In genomic region chr15:101070762-101071161, GRCm38 (mm10) we compare ENCODE assay signal across 11 mouse cellular contexts. TPM values are rescaled to one million over a fixed set of nuclear protein-coding genes. Genes with fewer than 3 reads are reported as not detected.
A peak's percentile ranks its signal among the peaks of the same experiment; 100 is the strongest.
DNase-seq lines count a peak whose midpoint lies in the region; ATAC-seq and TF ChIP-seq lines count a peak whose summit lies in the region.
"Had no signal": no experiment of that assay in that cellular context is flagged by ENCODE, and none has a peak within 500 bp of the region (broad histone marks: within the 10 kb centered on the region; RNA-seq: fewer than 3 reads in every experiment).

No protein-coding gene starts in this region.

- H3K4me1 ChIP-seq in midbrain, embryonic 12.5 days = peaks cover 72% of the 10 kb centered on the region
- H3K4me1 ChIP-seq in midbrain, postnatal 0 days (ENCODE audit: insufficient read depth, low read length) = 0 out of 2 replicates have a peak, but pooled peaks cover 3% of the 10 kb centered on the region
- H3K4me1 ChIP-seq in limb, embryonic 14.5 days (ENCODE audit: control insufficient read depth, insufficient read depth, low read length) = peaks cover 36% of the 10 kb centered on the region

- no peak overlapping the region for H3K27ac ChIP-seq in midbrain, embryonic 12.5 days (replicated peaks)
- H3K27ac ChIP-seq in midbrain, postnatal 0 days (ENCODE audit: low read depth, low read length) = no peak overlapping the region
- peak overlapping the region; percentile 52; the same call in 1 of the 2 replicates for H3K27ac ChIP-seq in limb, embryonic 14.5 days (replicated peaks; ENCODE audit: low read depth, low read length)

- H3K4me3 ChIP-seq in midbrain, embryonic 12.5 days = no peak overlapping the region
- no peak overlapping the region for H3K4me3 ChIP-seq in midbrain, postnatal 0 days (ENCODE audit: low read depth, low read length)
- H3K4me3 ChIP-seq in limb, embryonic 14.5 days (replicated peaks; ENCODE audit: low read length) = no peak overlapping the region

- H3K9ac ChIP-seq in midbrain, embryonic 12.5 days (replicated peaks) = 0 out of 2 replicates have a peak overlapping the region, but pooled peaks have one; percentile 8
- H3K9ac ChIP-seq in midbrain, postnatal 0 days (replicated peaks; ENCODE audit: low read length, poor library complexity, severe bottlenecking) = no peak overlapping the region
- H3K9ac ChIP-seq in limb, embryonic 14.5 days (ENCODE audit: low read depth, low read length, severe bottlenecking) = peak overlapping the region; percentile 29; the same call in 1 of the 2 replicates

- H3K36me3 ChIP-seq in midbrain, embryonic 12.5 days = no peaks in the 10 kb centered on the region
- H3K36me3 ChIP-seq in midbrain, postnatal 0 days (ENCODE audit: insufficient read depth, low read length) = no peaks in the 10 kb centered on the region
- no peaks in the 10 kb centered on the region for H3K36me3 ChIP-seq in limb, embryonic 14.5 days (ENCODE audit: control insufficient read depth, insufficient read depth, low read length)

- no peak for TF ChIP-seq CTCF in midbrain, postnatal 0 days (IDR thresholded peaks at IDR 0.05)

- H3K27me3 ChIP-seq in midbrain, embryonic 12.5 days = peaks cover 3% of the 10 kb centered on the region; the same call in 1 of the 2 replicates
- no peaks in the 10 kb centered on the region for H3K27me3 ChIP-seq in midbrain, postnatal 0 days (ENCODE audit: insufficient read depth, low read length)
- no peaks in the 10 kb centered on the region for H3K27me3 ChIP-seq in limb, embryonic 14.5 days (ENCODE audit: control insufficient read depth, insufficient read depth, low read length)

- ATAC-seq in midbrain, embryonic 12.5 days (ENCODE audit: low FRiP score, low read depth) = no peak
- no peak for ATAC-seq in midbrain, postnatal 0 days (ENCODE audit: low FRiP score)
- no peak for ATAC-seq in limb, embryonic 14.5 days (ENCODE audit: low FRiP score, low read depth)
- ATAC-seq in erythroid progenitor cell, adult 5-6 weeks (replicated peaks; ENCODE audit: low FRiP score, poor library complexity, severe bottlenecking) = no peak

- H3K9me3 ChIP-seq in midbrain, embryonic 12.5 days = no peaks in the 10 kb centered on the region
- H3K9me3 ChIP-seq in midbrain, postnatal 0 days (ENCODE audit: low read length) = no peaks in the 10 kb centered on the region
- H3K9me3 ChIP-seq in limb, embryonic 14.5 days (ENCODE audit: control insufficient read depth, low read length) = no peaks in the 10 kb centered on the region

- H3K4me2 ChIP-seq in midbrain, embryonic 12.5 days (replicated peaks) = no peak overlapping the region
- no peak overlapping the region for H3K4me2 ChIP-seq in midbrain, postnatal 0 days (ENCODE audit: low read depth, low read length, poor library complexity, severe bottlenecking)
- H3K4me2 ChIP-seq in limb, embryonic 14.5 days (replicated peaks; ENCODE audit: low read depth, low read length, severe bottlenecking) = 0 out of 2 replicates have a peak overlapping the region, but pooled peaks have one; percentile 2

- DNase-seq in midbrain, postnatal 0 days (ENCODE audit: low spot score) = no peak
- peak; percentile 73 for DNase-seq in kidney, adult 11 months
- no peak for DNase-seq in limb, embryonic 14.5 days (ENCODE audit: low spot score)
- peak; percentile 66 for DNase-seq in urinary bladder, postnatal 25 days (ENCODE audit: low spot score)
- no peak for DNase-seq in gastrocnemius, adult 8-10 months (ENCODE audit: low spot score in 2 of 2)
- no peak for DNase-seq in spleen, adult 12 weeks (ENCODE audit: low spot score)
- DNase-seq: cerebellum, adult 8-10 months had no signal

- 30% methylated on average over 5 of the region's 5 CpGs for WGBS in midbrain, embryonic 12.5 days
- WGBS in midbrain, postnatal 0 days = 45% methylated on average over 5 of the region's 5 CpGs
- 39% methylated on average over 5 of the region's 5 CpGs for WGBS in limb, embryonic 14.5 days

- no peak for TF ChIP-seq POLR2A in limb, embryonic 14.5 days (IDR thresholded peaks at IDR 0.05; ENCODE audit: borderline replicate concordance, extremely low read depth, insufficient read depth, insufficient read length)

RNA-seq across cellular contexts. Expression of gene Fignl2, which starts 7.6 kb away (rescaled TPM):
- polyA plus RNA-seq in midbrain, embryonic 12.5 days (2016; fragmentation: Nextera tagmentation; extraction: Ambion mirVana) = 0.34 and 0.37 TPM in 2 replicates
- 1.0 and 3.4 TPM in 2 replicates for total RNA-seq in midbrain, postnatal 0 days (2014; rRNA removed)
- polyA plus RNA-seq in midbrain, postnatal 0 days (2015; fragmentation: Nextera tagmentation; extraction: Ambion mirVana) = 0.04 and 0.05 TPM in 2 replicates
- 3.7 and 5.4 TPM in 2 replicates for polyA plus RNA-seq in limb, embryonic 14.5 days (2012; rRNA removed)
- polyA plus RNA-seq in limb, embryonic 14.5 days (2014; fragmentation: Nextera tagmentation; extraction: Ambion mirVana) = 0.15 and 0.17 TPM in 2 replicates
- total RNA-seq in gastrocnemius, adult 8-10 months (2022) = under 1 TPM; 0.31 to 0.73 (median 0.59) TPM
- not detected in 2 replicates for total RNA-seq in erythroid progenitor cell, adult 5-6 weeks (2015; ENCODE audit: low replicate concordance)
- not detected in 2 replicates for total RNA-seq in erythroid progenitor cell, adult 5-6 weeks (2017; ENCODE audit: low replicate concordance)

RNA-seq across cellular contexts. Expression of gene Gm47841, which starts 23.6 kb away (rescaled TPM):
- polyA plus RNA-seq in midbrain, embryonic 12.5 days (2016; fragmentation: Nextera tagmentation; extraction: Ambion mirVana) = not detected in 2 replicates
- not detected in 2 replicates for total RNA-seq in midbrain, postnatal 0 days (2014; rRNA removed)
- polyA plus RNA-seq in midbrain, postnatal 0 days (2015; fragmentation: Nextera tagmentation; extraction: Ambion mirVana) = not detected in 2 replicates
- polyA plus RNA-seq in limb, embryonic 14.5 days (2012; rRNA removed) = 0.05 TPM in 1 of 2 replicates, not detected in the other
- polyA plus RNA-seq in limb, embryonic 14.5 days (2014; fragmentation: Nextera tagmentation; extraction: Ambion mirVana) = not detected in 2 replicates
- not detected for total RNA-seq in gastrocnemius, adult 8-10 months (2022)
- not detected in 2 replicates for total RNA-seq in erythroid progenitor cell, adult 5-6 weeks (2015; ENCODE audit: low replicate concordance)
- not detected in 2 replicates for total RNA-seq in erythroid progenitor cell, adult 5-6 weeks (2017; ENCODE audit: low replicate concordance)
- total RNA-seq: megakaryocyte progenitor cell, adult 5-6 weeks had no signal
- polyA plus RNA-seq: heart, postnatal 0 days had no signal

RNA-seq across cellular contexts. Expression of gene Ankrd33, which starts 44.8 kb away (rescaled TPM):
- polyA plus RNA-seq in midbrain, embryonic 12.5 days (2016; fragmentation: Nextera tagmentation; extraction: Ambion mirVana) = not detected in 2 replicates
- total RNA-seq in midbrain, postnatal 0 days (2014; rRNA removed) = not detected in 2 replicates
- polyA plus RNA-seq in midbrain, postnatal 0 days (2015; fragmentation: Nextera tagmentation; extraction: Ambion mirVana) = not detected in 2 replicates
- not detected in 2 replicates for polyA plus RNA-seq in limb, embryonic 14.5 days (2012; rRNA removed)
- not detected in 2 replicates for polyA plus RNA-seq in limb, embryonic 14.5 days (2014; fragmentation: Nextera tagmentation; extraction: Ambion mirVana)
- not detected for total RNA-seq in gastrocnemius, adult 8-10 months (2022)
- not detected in 2 replicates for total RNA-seq in erythroid progenitor cell, adult 5-6 weeks (2015; ENCODE audit: low replicate concordance)
- not detected in 2 replicates for total RNA-seq in erythroid progenitor cell, adult 5-6 weeks (2017; ENCODE audit: low replicate concordance)
- total RNA-seq: megakaryocyte progenitor cell, adult 5-6 weeks had no signal
- polyA plus RNA-seq: heart, postnatal 0 days had no signal

RNA-seq across cellular contexts. Expression of gene Acvrl1, which starts 57.6 kb away (rescaled TPM):
- polyA plus RNA-seq in midbrain, embryonic 12.5 days (2016; fragmentation: Nextera tagmentation; extraction: Ambion mirVana) = 8.0 and 10.7 TPM in 2 replicates
- 8.4 and 11.2 TPM in 2 replicates for total RNA-seq in midbrain, postnatal 0 days (2014; rRNA removed)
- polyA plus RNA-seq in midbrain, postnatal 0 days (2015; fragmentation: Nextera tagmentation; extraction: Ambion mirVana) = 6.1 and 6.7 TPM in 2 replicates
- 16.1 and 17.8 TPM in 2 replicates for polyA plus RNA-seq in limb, embryonic 14.5 days (2012; rRNA removed)
- polyA plus RNA-seq in limb, embryonic 14.5 days (2014; fragmentation: Nextera tagmentation; extraction: Ambion mirVana) = 8.2 and 10.2 TPM in 2 replicates
- 1 to 10 TPM; 6.6 to 9.5 (median 7.6) TPM for total RNA-seq in gastrocnemius, adult 8-10 months (2022)
- 1.1 and 23.1 TPM in 2 replicates for total RNA-seq in erythroid progenitor cell, adult 5-6 weeks (2015; ENCODE audit: low replicate concordance)
- 0.08 and 1.3 TPM in 2 replicates for total RNA-seq in erythroid progenitor cell, adult 5-6 weeks (2017; ENCODE audit: low replicate concordance)

Comparison
In these comparisons a context has a peak if more than half of its experiments do, and no peak if none do; other contexts are left out.
1. DNase-seq: peak in kidney, adult 11 months (single experiment) and urinary bladder, postnatal 25 days (single experiment); none in midbrain, postnatal 0 days (single experiment), limb, embryonic 14.5 days (single experiment), gastrocnemius, adult 8-10 months (0 of 2) and spleen, adult 12 weeks (single experiment).